In the genomic region with DNA sequence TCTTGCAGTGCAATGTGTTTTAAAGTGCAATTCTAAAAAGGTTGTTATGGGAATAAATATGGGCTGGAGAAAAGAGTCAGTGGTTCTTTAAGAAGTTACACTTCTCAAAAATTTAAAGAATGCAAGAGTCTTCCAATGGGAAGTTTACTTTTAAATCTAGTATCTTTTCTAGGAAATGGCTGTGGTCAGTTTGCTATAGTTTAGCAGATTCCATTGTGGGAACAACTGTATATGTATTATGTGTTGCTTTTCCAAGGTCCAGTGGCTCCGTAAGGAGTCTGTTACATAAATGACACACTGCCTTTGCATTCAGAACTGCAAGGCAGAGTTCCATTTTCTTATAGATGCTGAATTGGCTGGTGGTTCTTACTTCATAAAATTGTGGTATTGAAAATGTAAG, we compare ENCODE assay signal across 22 mouse cellular contexts. TPM values are rescaled to one million over a fixed set of nuclear protein-coding genes. Genes with fewer than 3 reads are reported as not detected.
A peak's percentile ranks its signal among the peaks of the same experiment; 100 is the strongest.
DNase-seq lines count a peak whose midpoint lies in the region; ATAC-seq and TF ChIP-seq lines count a peak whose summit lies in the region.
"Had no signal": no experiment of that assay in that cellular context is flagged by ENCODE, and none has a peak within 500 bp of the region (broad histone marks: within the 10 kb centered on the region; RNA-seq: fewer than 3 reads in every experiment).

No protein-coding gene starts in this region.

- H3K4me3 ChIP-seq in heart, embryonic 16.5 days (ENCODE audit: low read length): no peak overlapping the region
- no peak overlapping the region for H3K4me3 ChIP-seq in kidney, postnatal 0 days (replicated peaks; ENCODE audit: low read depth, low read length)
- H3K4me3 ChIP-seq in kidney, embryonic 16.5 days (ENCODE audit: low read length): no peak overlapping the region
- no peak overlapping the region for H3K4me3 ChIP-seq in lung, embryonic 16.5 days (ENCODE audit: low read length)
- no peak overlapping the region for H3K4me3 ChIP-seq in forebrain, embryonic 10.5 days
- H3K4me3 ChIP-seq: midbrain, embryonic 13.5 days; neural tube, embryonic 13.5 days had no signal

- no peaks in the 10 kb centered on the region for H3K9me3 ChIP-seq in heart, embryonic 16.5 days (replicated peaks; ENCODE audit: control insufficient read depth, low read length)
- no peaks in the 10 kb centered on the region for H3K9me3 ChIP-seq in kidney, postnatal 0 days (replicated peaks; ENCODE audit: low read length)
- no peaks in the 10 kb centered on the region for H3K9me3 ChIP-seq in kidney, embryonic 16.5 days (ENCODE audit: low read length)
- no peaks in the 10 kb centered on the region for H3K9me3 ChIP-seq in lung, embryonic 16.5 days (ENCODE audit: control insufficient read depth, low read length)
- no peaks in the 10 kb centered on the region for H3K9me3 ChIP-seq in forebrain, embryonic 10.5 days
- H3K9me3 ChIP-seq: midbrain, embryonic 13.5 days; neural tube, embryonic 13.5 days had no signal

- intact Hi-C loops in heart, postnatal 25 days (cut with DNase I): no loop called here

- H3K9ac ChIP-seq in heart, embryonic 16.5 days (ENCODE audit: low read length): no peak overlapping the region
- H3K9ac ChIP-seq in kidney, postnatal 0 days (ENCODE audit: low read depth, low read length): no peak overlapping the region
- no peak overlapping the region for H3K9ac ChIP-seq in kidney, embryonic 16.5 days (replicated peaks; ENCODE audit: low read length)
- H3K9ac ChIP-seq in lung, embryonic 16.5 days (ENCODE audit: low read length): no peak overlapping the region
- H3K9ac ChIP-seq: forebrain, postnatal 0 days; midbrain, embryonic 13.5 days; neural tube, embryonic 13.5 days had no signal

- ATAC-seq in heart, embryonic 16.5 days (replicated peaks; ENCODE audit: extremely low read depth, insufficient read depth, low FRiP score): no peak
- no peak for ATAC-seq in kidney, postnatal 0 days (replicated peaks; ENCODE audit: low FRiP score, low read depth)
- no peak for ATAC-seq in kidney, embryonic 16.5 days (ENCODE audit: low FRiP score, low TSS enrichment)
- ATAC-seq in lung, embryonic 16.5 days (ENCODE audit: low read depth): peak; percentile 54; the same call in 1 of the 2 replicates
- ATAC-seq: forebrain, postnatal 0 days; midbrain, embryonic 13.5 days had no signal

- H3K27ac ChIP-seq in heart, embryonic 16.5 days (ENCODE audit: low read length): peak overlapping the region; percentile 48; the same call in 1 of the 2 replicates
- peak overlapping the region; percentile 62 for H3K27ac ChIP-seq in kidney, postnatal 0 days
- H3K27ac ChIP-seq in kidney, embryonic 16.5 days (ENCODE audit: low read length): no peak overlapping the region; the same call in 1 of the 2 replicates
- H3K27ac ChIP-seq in lung, embryonic 16.5 days (ENCODE audit: low read length): peak overlapping the region; percentile 58
- no peak overlapping the region for H3K27ac ChIP-seq in forebrain, embryonic 10.5 days
- H3K27ac ChIP-seq: macrophage; midbrain, embryonic 13.5 days; neural tube, embryonic 13.5 days had no signal

- peaks cover 6% of the 10 kb centered on the region; the same call in 1 of the 2 replicates for H3K36me3 ChIP-seq in heart, embryonic 16.5 days (ENCODE audit: control insufficient read depth, insufficient read depth)
- 0 out of 2 replicates have a peak, but pooled peaks cover 5% of the 10 kb centered on the region for H3K36me3 ChIP-seq in kidney, postnatal 0 days (ENCODE audit: insufficient read depth, low read length)
- H3K36me3 ChIP-seq in kidney, embryonic 16.5 days (ENCODE audit: insufficient read depth, low read length): peaks cover 4% of the 10 kb centered on the region; the same call in 1 of the 2 replicates
- H3K36me3 ChIP-seq in lung, embryonic 16.5 days (ENCODE audit: control insufficient read depth, insufficient read depth, low read length): peaks cover 7% of the 10 kb centered on the region; the same call in 1 of the 2 replicates
- peaks cover 24% of the 10 kb centered on the region for H3K36me3 ChIP-seq in forebrain, embryonic 10.5 days (replicated peaks)

- peaks cover 17% of the 10 kb centered on the region for H3K4me1 ChIP-seq in heart, embryonic 16.5 days (ENCODE audit: control insufficient read depth, insufficient read depth, low read length)
- H3K4me1 ChIP-seq in kidney, postnatal 0 days (replicated peaks; ENCODE audit: insufficient read depth, low read length): no peaks in the 10 kb centered on the region; the same call in 1 of the 2 replicates
- 0 out of 2 replicates have a peak, but pooled peaks cover 3% of the 10 kb centered on the region for H3K4me1 ChIP-seq in kidney, embryonic 16.5 days (ENCODE audit: insufficient read depth, low read length)
- peaks cover 15% of the 10 kb centered on the region for H3K4me1 ChIP-seq in lung, embryonic 16.5 days (replicated peaks; ENCODE audit: control insufficient read depth, insufficient read depth, low read length)
- H3K4me1 ChIP-seq in forebrain, embryonic 10.5 days: peaks cover 7% of the 10 kb centered on the region; the same call in 1 of the 2 replicates
- H3K4me1 ChIP-seq: midbrain, embryonic 13.5 days; neural tube, embryonic 13.5 days had no signal

- WGBS in heart, embryonic 16.5 days: 70% methylated on average over 1 of the region's 1 CpGs
- 55% methylated on average over 1 of the region's 1 CpGs for WGBS in kidney, postnatal 0 days
- 76% methylated on average over 1 of the region's 1 CpGs for WGBS in kidney, embryonic 16.5 days
- WGBS in lung, embryonic 16.5 days: 54% methylated on average over 1 of the region's 1 CpGs
- 96% methylated on average over 1 of the region's 1 CpGs for WGBS in forebrain, embryonic 10.5 days

- DNase-seq in heart, postnatal 25 days (ENCODE audit: low spot score): no peak
- peak; percentile 81 for DNase-seq in kidney, postnatal 0 days (ENCODE audit: low spot score)
- no peak for DNase-seq in lung, postnatal 14 days
- peak; percentile 24 for DNase-seq in NIH3T3 (ENCODE audit: low read depth)
- DNase-seq in forebrain, embryonic 10.5 days (ENCODE audit: extremely low spot score, low spot score): no peak
- DNase-seq: adrenal gland, postnatal 10 days; B cell, adult 2 months; cerebellum, adult 8-10 months; cerebellum, postnatal 25 days; forebrain, postnatal 0 days; heart, postnatal 10 days; kidney, adult 11 months; kidney, postnatal 10 days; layer of hippocampus, postnatal 36 days; left cerebral cortex, postnatal 4 days; liver had no signal

- H3K4me2 ChIP-seq in heart, embryonic 16.5 days (ENCODE audit: low read depth, low read length): no peak overlapping the region
- no peak overlapping the region; the same call in 1 of the 2 replicates for H3K4me2 ChIP-seq in kidney, postnatal 0 days (ENCODE audit: low read length)
- no peak overlapping the region for H3K4me2 ChIP-seq in kidney, embryonic 16.5 days (replicated peaks; ENCODE audit: low read depth, low read length)
- H3K4me2 ChIP-seq in lung, embryonic 16.5 days (ENCODE audit: low read depth, low read length): 0 out of 2 replicates have a peak overlapping the region, but pooled peaks have one; percentile 8
- H3K4me2 ChIP-seq: midbrain, embryonic 13.5 days; neural tube, embryonic 13.5 days had no signal

- H3K27me3 ChIP-seq in heart, embryonic 16.5 days (ENCODE audit: control insufficient read depth, insufficient read depth, low read length): no peaks in the 10 kb centered on the region
- H3K27me3 ChIP-seq in kidney, postnatal 0 days (ENCODE audit: insufficient read depth, low read length): no peaks in the 10 kb centered on the region
- no peaks in the 10 kb centered on the region for H3K27me3 ChIP-seq in kidney, embryonic 16.5 days (ENCODE audit: insufficient read depth, low read length)
- H3K27me3 ChIP-seq in lung, embryonic 16.5 days (ENCODE audit: control insufficient read depth, insufficient read depth, low read depth, low read length): no peaks in the 10 kb centered on the region
- no peaks in the 10 kb centered on the region for H3K27me3 ChIP-seq in forebrain, embryonic 10.5 days (ENCODE audit: poor library complexity, severe bottlenecking)
- H3K27me3 ChIP-seq: midbrain, embryonic 13.5 days; neural tube, embryonic 13.5 days had no signal

- no peak for TF ChIP-seq CTCF in kidney, postnatal 0 days (IDR thresholded peaks at IDR 0.05; ENCODE audit: low read depth)

RNA-seq across cellular contexts. Expression of a gene that starts 41.0 kb away (rescaled TPM):
- 110 and 124 TPM in 2 replicates for polyA plus RNA-seq in heart, embryonic 16.5 days (2015; fragmentation: Nextera tagmentation; extraction: Ambion mirVana)
- total RNA-seq in heart, postnatal 25 days (2021): 100 to 1,000 TPM; 133 to 155 TPM
- polyA plus RNA-seq in kidney, postnatal 0 days (2015; fragmentation: Nextera tagmentation; extraction: Ambion mirVana): 168 and 169 TPM in 2 replicates
- 135 and 139 TPM in 2 replicates for polyA plus RNA-seq in kidney, embryonic 16.5 days (2015; fragmentation: Nextera tagmentation; extraction: Ambion mirVana)
- 134 and 142 TPM in 2 replicates for polyA plus RNA-seq in lung, embryonic 16.5 days (2015; fragmentation: Nextera tagmentation; extraction: Ambion mirVana)
- polyA plus RNA-seq in forebrain, embryonic 10.5 days (2016; fragmentation: Nextera tagmentation; extraction: Ambion mirVana): 48.0 and 50.7 TPM in 2 replicates

Comparison
In these comparisons a context has a peak if more than half of its experiments do, and no peak if none do; other contexts are left out.
1. H3K27ac ChIP-seq: peak in heart, embryonic 16.5 days (single experiment), kidney, postnatal 0 days (single experiment) and lung, embryonic 16.5 days (single experiment); none in kidney, embryonic 16.5 days (single experiment) and forebrain, embryonic 10.5 days (single experiment).
2. DNase-seq: peak in kidney, postnatal 0 days (single experiment) and NIH3T3 (single experiment); none in heart, postnatal 25 days (single experiment), lung, postnatal 14 days (single experiment) and forebrain, embryonic 10.5 days (single experiment).